Mouse (Mus musculus) mammary gland, adult 2 months (tissue): ENCODE measurements around the gene Pon1. TPM values are rescaled to one million over a fixed set of nuclear protein-coding genes. Genes with fewer than 3 reads are reported as not detected.

ENCODE experiments used
- polyA plus RNA-seq: library from polyadenylated mRNA; depleted of rRNA; stranded (reverse); fragments of >200 nt; gene quantifications from 2 replicates; pipeline ENCODE4 v1.2.3, GENCODE M21; 2012; ENCODE audit warnings: low replicate concordance; rRNA removed

Gene Pon1
- polyA plus RNA-seq, result 3.6 and 6.8 TPM in 2 replicates

GRCm38 (mm10) chr6:5193693-5194092 is at the start of gene Pon1:
Gene Pon1 (minus strand): TSS chr6:5193946.

Other genes starting within 250 kb of the Pon1 start
- 16.0 and 47.4 TPM in 2 replicates for gene Pon3, start 62.3 kb upstream of the Pon1 start, polyA plus RNA-seq
- gene Pon2, start 104.5 kb upstream of the Pon1 start, polyA plus RNA-seq, result 14.0 and 24.2 TPM in 2 replicates
- 0.55 and 1.6 TPM in 2 replicates for gene Asb4, start 189.4 kb upstream of the Pon1 start, polyA plus RNA-seq